ENCODE assay signal across 9 mouse cellular contexts in genomic region chr5:150232159-150233150, GRCm38 (mm10).
DNase-seq lines count a peak whose midpoint lies in the region; ATAC-seq and TF ChIP-seq lines count a peak whose summit lies in the region.
"Had no signal": no experiment of that assay in that cellular context is flagged by ENCODE, and none has a peak within 500 bp of the region (broad histone marks: within the 10 kb centered on the region; RNA-seq: fewer than 3 reads in every experiment).

No protein-coding gene starts in this region.

- H3K4me3 ChIP-seq in ES-E14 (ENCODE audit: insufficient read depth in 1 of 2, low read depth in 1 of 2, low read length in 2 of 2, poor library complexity in 1 of 2, severe bottlenecking in 1 of 2), result peak overlapping the region; percentile 41 to 47; a peak in 2 of 4 replicates
- H3K4me3 ChIP-seq in embryonic facial prominence, embryonic 13.5 days, result no peak overlapping the region
- no peak overlapping the region for H3K4me3 ChIP-seq in hindbrain, embryonic 11.5 days (ENCODE audit: low read depth, low read length)
- no peak overlapping the region for H3K4me3 ChIP-seq in liver, embryonic 13.5 days (replicated peaks)
- H3K4me3 ChIP-seq: megakaryocyte, embryonic 14.5 days had no signal

- no peak overlapping the region for H3K9ac ChIP-seq in ES-E14 (ENCODE audit: insufficient read depth, low read depth, low read length, poor library complexity, severe bottlenecking)
- H3K9ac ChIP-seq in embryonic facial prominence, embryonic 13.5 days, result no peak overlapping the region
- no peak overlapping the region for H3K9ac ChIP-seq in hindbrain, embryonic 11.5 days (ENCODE audit: low read depth, low read length)
- H3K9ac ChIP-seq in liver, embryonic 13.5 days, result no peak overlapping the region

- no peak for ATAC-seq in embryonic facial prominence, embryonic 13.5 days (ENCODE audit: insufficient number of reproducible peaks, insufficient read depth, low FRiP score, low TSS enrichment, low read depth)
- ATAC-seq in hindbrain, embryonic 11.5 days (ENCODE audit: low FRiP score), result peak; percentile 74
- peak; percentile 42 for ATAC-seq in liver, embryonic 13.5 days (ENCODE audit: low read depth)

- 43% methylated on average over 13 of the region's 21 CpGs for WGBS in embryonic facial prominence, embryonic 13.5 days
- 47% methylated on average over 14 of the region's 21 CpGs for WGBS in hindbrain, embryonic 11.5 days
- WGBS in liver, embryonic 13.5 days (ENCODE audit: insufficient replicate concordance), result 34% methylated on average over 17 of the region's 21 CpGs

- no peak overlapping the region for H3K27ac ChIP-seq in ES-E14 (ENCODE audit: insufficient read depth, low read depth, low read length, poor library complexity, severe bottlenecking)
- H3K27ac ChIP-seq in embryonic facial prominence, embryonic 13.5 days, result no peak overlapping the region
- no peak overlapping the region for H3K27ac ChIP-seq in hindbrain, embryonic 11.5 days (ENCODE audit: low read depth, low read length)
- H3K27ac ChIP-seq in liver, embryonic 13.5 days, result no peak overlapping the region

- H3K27me3 ChIP-seq in embryonic facial prominence, embryonic 13.5 days, result no peaks in the 10 kb centered on the region
- no peaks in the 10 kb centered on the region for H3K27me3 ChIP-seq in hindbrain, embryonic 11.5 days (ENCODE audit: control insufficient read depth, insufficient read depth, low read length)
- H3K27me3 ChIP-seq in liver, embryonic 13.5 days, result no peaks in the 10 kb centered on the region
- H3K27me3 ChIP-seq: megakaryocyte, embryonic 14.5 days had no signal

- peaks cover 0 to 5% of the 10 kb centered on the region in 2 experiments; a peak in 2 of 4 replicates for H3K4me1 ChIP-seq in ES-E14 (ENCODE audit: control insufficient read depth in 2 of 2, insufficient read depth in 2 of 2, low read length in 2 of 2, poor library complexity in 1 of 2)
- peaks cover 2% of the 10 kb centered on the region; the same call in 1 of the 2 replicates for H3K4me1 ChIP-seq in embryonic facial prominence, embryonic 13.5 days
- no peaks in the 10 kb centered on the region for H3K4me1 ChIP-seq in hindbrain, embryonic 11.5 days (replicated peaks; ENCODE audit: control insufficient read depth, insufficient read depth, low read length)
- 0 out of 2 replicates have a peak, but pooled peaks cover 3% of the 10 kb centered on the region for H3K4me1 ChIP-seq in liver, embryonic 13.5 days (replicated peaks)
- H3K4me1 ChIP-seq: megakaryocyte, embryonic 14.5 days had no signal

- no peaks in the 10 kb centered on the region for H3K36me3 ChIP-seq in ES-E14 (ENCODE audit: control insufficient read depth, insufficient read depth, low read length, poor library complexity, severe bottlenecking)
- H3K36me3 ChIP-seq in embryonic facial prominence, embryonic 13.5 days, result no peaks in the 10 kb centered on the region
- H3K36me3 ChIP-seq in hindbrain, embryonic 11.5 days (ENCODE audit: control insufficient read depth, insufficient read depth, low read length), result no peaks in the 10 kb centered on the region
- H3K36me3 ChIP-seq in liver, embryonic 13.5 days, result no peaks in the 10 kb centered on the region

- DNase-seq in cerebellum, postnatal 10 days, result peak; percentile 69 to 75
- DNase-seq in cerebellum, adult 8-10 months, result no peak
- no peak for DNase-seq in ES-E14 (ENCODE audit: low read depth, low spot score)
- peak; percentile 61 for DNase-seq in hindbrain, embryonic 11.5 days (ENCODE audit: low spot score)
- no peak for DNase-seq in liver, embryonic 13.5 days
- peak; percentile 45 for DNase-seq in neural tube, embryonic 10.5 days (ENCODE audit: extremely low spot score, low spot score)
- no peak for DNase-seq in c-Kit-positive CD71-positive TER-119-positive erythroid progenitor cells, embryonic 14.5 days (ENCODE audit: low spot score)

- H3K9me3 ChIP-seq in ES-E14 (ENCODE audit: control insufficient read depth, insufficient read depth, low read depth, low read length), result no peaks in the 10 kb centered on the region
- H3K9me3 ChIP-seq in embryonic facial prominence, embryonic 13.5 days, result 0 out of 2 replicates have a peak, but pooled peaks cover 3% of the 10 kb centered on the region
- H3K9me3 ChIP-seq in hindbrain, embryonic 11.5 days (ENCODE audit: control insufficient read depth, low read length), result no peaks in the 10 kb centered on the region
- 0 out of 2 replicates have a peak, but pooled peaks cover 4% of the 10 kb centered on the region for H3K9me3 ChIP-seq in liver, embryonic 13.5 days (replicated peaks)

- H3K4me2 ChIP-seq in embryonic facial prominence, embryonic 13.5 days, result peak overlapping the region; percentile 32
- no peak overlapping the region for H3K4me2 ChIP-seq in hindbrain, embryonic 11.5 days (replicated peaks; ENCODE audit: low read depth, low read length)
- H3K4me2 ChIP-seq in liver, embryonic 13.5 days, result no peak overlapping the region

- in situ Hi-C loops in ES-E14 (cut with MboI; ENCODE audit: low sequenced_read_pairs in 2 of 2, unreplicated experiment in 2 of 2), result no loop called here

TF ChIP-seq in ES-E14, 5 proteins besides CTCF, POLR2A, EP300 and RAD21:
- TF ChIP-seq CHD2 (IDR thresholded peaks at IDR 0.05; ENCODE audit: low read depth, low read length) (no peak), ZC3H11A (IDR thresholded peaks at IDR 0.05; ENCODE audit: borderline replicate concordance, low read depth, low read length) (no peak), HCFC1 (IDR thresholded peaks at IDR 0.05; ENCODE audit: borderline replicate concordance, insufficient read depth, low read length) (no peak), MAFK (IDR thresholded peaks at IDR 0.05; ENCODE audit: insufficient read depth, low read depth, low read length) (no peak), ZNF384 (IDR thresholded peaks at IDR 0.05; ENCODE audit: low read depth, low read length) (no peak)

Comparison
In these comparisons a context has a peak if more than half of its experiments do, and no peak if none do; other contexts are left out.
1. DNase-seq: peak in cerebellum, postnatal 10 days (2 of 2), hindbrain, embryonic 11.5 days (single experiment) and neural tube, embryonic 10.5 days (single experiment); none in cerebellum, adult 8-10 months (single experiment), ES-E14 (single experiment), liver, embryonic 13.5 days (single experiment) and c-Kit-positive CD71-positive TER-119-positive erythroid progenitor cells, embryonic 14.5 days (single experiment).
2. H3K4me3 ChIP-seq: peak in ES-E14 (2 of 2); none in embryonic facial prominence, embryonic 13.5 days (single experiment), hindbrain, embryonic 11.5 days (single experiment) and liver, embryonic 13.5 days (single experiment).